Mouse (Mus musculus): ENCODE data around the gene 1700102P08Rik.

1700102P08Rik gene

DNA sequence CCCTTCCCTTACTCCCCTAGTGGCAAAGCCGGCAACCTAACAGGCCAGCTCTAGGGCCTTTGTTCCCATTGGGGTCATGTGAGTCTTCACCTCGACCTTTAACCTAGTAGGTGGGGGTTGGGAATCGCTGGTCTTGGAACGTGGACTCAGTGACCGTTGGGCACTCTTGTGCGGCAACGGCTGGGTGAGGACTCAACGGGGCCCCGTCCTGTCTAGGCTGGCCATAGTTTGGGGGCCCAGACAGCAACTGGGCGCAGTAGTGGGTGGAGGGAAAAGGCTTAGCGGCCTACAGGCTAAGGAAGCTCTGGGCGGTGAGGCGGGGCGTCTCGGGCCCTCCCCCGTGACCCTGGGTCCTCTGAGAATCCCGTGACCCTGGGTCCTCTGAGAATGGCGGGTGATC lies at the start of gene 1700102P08Rik:
Gene 1700102P08Rik (plus strand): TSS at position 130 of the 400 bp plus-strand sequence.
- no peak for DNase-seq (ENCODE audit: low read depth)

DNA sequence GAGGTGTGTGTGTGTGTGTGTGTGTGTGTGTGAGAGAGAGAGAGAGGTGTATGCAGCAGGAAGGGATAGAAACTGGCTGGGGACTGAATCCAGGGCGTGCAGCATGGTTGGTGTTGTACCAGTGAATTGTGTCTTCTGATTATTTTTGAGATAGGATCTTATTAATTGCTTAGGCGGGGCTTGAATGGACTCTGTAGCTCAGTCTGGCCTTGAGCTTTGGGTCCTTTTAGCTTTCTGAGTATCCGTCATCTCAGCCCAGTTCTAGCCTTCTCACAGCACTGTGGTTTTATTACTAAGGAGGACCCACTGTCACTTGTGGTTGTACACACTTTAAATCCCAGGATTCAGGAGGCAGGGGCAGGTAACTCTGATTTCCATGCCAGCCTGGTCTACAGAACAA lies 49.3 kb upstream of the 1700102P08Rik start:
- DNase-seq (ENCODE audit: low read depth): no peak

DNA sequence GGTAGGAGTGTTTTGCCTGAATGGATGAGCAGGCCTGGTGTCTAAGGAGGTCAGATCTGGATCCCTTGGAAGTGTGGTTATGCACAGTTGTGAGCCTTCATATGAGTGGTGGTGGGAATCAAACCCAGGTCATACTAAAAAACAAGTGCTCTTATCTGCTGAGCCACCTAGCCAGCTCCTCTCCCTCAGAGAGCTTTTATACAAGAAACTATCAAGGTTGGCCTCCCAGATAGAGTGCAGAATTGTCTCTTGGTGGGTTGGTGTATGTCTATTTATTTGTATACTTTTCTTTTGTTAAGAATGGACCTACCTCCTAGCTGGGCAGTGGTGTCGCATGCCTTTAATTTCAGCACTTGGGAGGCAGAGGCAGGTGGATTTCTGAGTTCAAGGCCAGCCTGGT lies 48.8 kb upstream of the 1700102P08Rik start:
- DNase-seq (ENCODE audit: low read depth): no peak

GRCm38 (mm10) chr9:108344471-108344870 lies 48.1 kb upstream of the 1700102P08Rik start:
- no peak for DNase-seq (ENCODE audit: low read depth)

DNA sequence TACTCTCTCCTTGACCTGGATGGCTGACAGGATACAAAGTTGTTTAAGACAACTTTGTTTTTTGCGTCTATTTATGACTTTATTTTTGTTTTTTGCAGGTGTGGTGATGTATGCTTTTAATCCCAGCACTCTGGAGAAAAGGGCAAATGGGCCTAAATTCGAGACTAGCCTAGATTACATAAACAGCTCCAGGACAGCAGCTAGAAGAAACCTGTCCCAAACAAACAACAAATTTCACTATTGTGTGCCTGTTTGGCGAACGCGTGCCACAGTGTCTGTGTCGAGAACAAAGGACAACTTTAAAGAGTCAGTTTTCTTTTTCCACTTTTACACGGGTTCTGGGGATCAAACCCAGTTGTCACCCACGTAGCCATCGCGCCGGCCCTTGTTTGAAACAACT lies 45.6 kb upstream of the 1700102P08Rik start:
- DNase-seq (ENCODE audit: low read depth): no peak

- peak; percentile 95 for DNase-seq (ENCODE audit: low read depth)
Measured at GRCm38 (mm10) chr9:108347540-108348289, 44.9 kb upstream of the 1700102P08Rik start, which contains the start of gene Usp4. Usp4 (plus strand) TSS chr9:108347853.

GRCm38 (mm10) chr9:108348290-108348680 lies 44.3 kb upstream of the 1700102P08Rik start:
- DNase-seq (ENCODE audit: low read depth): peak; percentile 8

- DNase-seq (ENCODE audit: low read depth): no peak
Measured at GRCm38 (mm10) chr9:108349727-108350126, 42.9 kb upstream of the 1700102P08Rik start.

DNA sequence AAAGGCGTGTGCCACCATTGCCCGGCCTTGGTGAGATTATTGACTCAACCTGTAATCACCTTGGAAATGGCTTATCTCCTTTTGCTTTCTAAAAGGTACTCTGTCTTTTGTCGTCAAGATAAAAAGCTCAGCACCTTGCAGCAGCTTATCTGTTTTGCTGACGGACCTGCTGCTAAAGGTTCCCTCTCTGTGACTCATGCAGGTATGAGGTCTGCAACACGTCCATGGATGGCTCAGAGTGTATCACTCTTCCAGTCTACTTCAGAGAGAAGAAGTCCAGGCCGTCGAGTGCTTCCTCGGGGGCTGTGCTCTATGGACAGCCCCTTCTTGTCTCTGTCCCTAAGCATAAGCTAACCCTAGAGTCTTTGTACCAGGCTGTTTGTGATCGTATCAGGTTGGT lies 14.4 kb upstream of the 1700102P08Rik start:
- no peak for DNase-seq (ENCODE audit: low read depth)

DNA sequence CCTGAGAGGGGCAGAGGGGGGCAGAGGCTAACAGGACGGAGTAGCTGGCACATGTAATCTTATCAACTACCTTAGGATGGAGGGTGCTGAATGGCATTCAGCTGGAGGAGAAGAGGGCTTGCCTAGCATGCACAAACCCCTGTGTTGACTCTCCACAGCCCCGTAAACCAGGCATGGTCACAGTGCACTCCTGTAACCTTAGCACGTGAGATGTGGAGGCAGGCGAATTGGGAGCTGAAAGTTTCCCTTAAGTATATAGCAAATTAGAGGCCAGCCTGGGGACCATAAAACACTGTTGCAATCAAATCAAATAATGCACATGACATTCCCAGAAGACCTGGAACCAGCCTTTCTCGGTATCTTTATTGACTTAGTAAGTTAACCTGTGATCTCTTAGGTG lies 13.9 kb upstream of the 1700102P08Rik start:
- DNase-seq (ENCODE audit: low read depth): no peak

DNA sequence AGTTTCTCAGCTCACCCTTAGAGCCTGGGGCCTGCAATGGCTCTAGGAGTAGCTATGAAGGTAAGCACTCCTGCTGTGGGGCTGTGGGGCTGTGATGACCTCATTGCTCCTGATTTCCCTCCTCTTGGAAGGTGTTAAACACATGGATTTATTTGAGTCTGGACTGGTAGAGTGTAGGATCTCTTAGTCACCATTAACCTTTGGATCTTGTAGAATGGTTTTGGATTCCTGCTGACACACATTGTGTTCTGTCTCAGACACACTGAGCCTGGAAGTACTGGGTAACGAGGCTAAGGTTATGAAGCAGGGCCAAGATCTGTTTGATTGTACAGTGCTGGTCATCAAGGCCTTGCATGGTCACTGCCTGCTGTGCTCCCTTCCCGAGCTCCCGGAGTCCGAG lies 13.3 kb upstream of the 1700102P08Rik start:
- no peak for DNase-seq (ENCODE audit: low read depth)

GRCm38 (mm10) chr9:108381382-108381781 lies 11.2 kb upstream of the 1700102P08Rik start:
- DNase-seq (ENCODE audit: low read depth): no peak

- DNase-seq (ENCODE audit: low read depth): no peak
Measured at GRCm38 (mm10) chr9:108385006-108385405, 7.6 kb upstream of the 1700102P08Rik start.

GRCm38 (mm10) chr9:108386816-108387215 lies 5.8 kb upstream of the 1700102P08Rik start:
- DNase-seq (ENCODE audit: low read depth): no peak

- DNase-seq (ENCODE audit: low read depth): no peak
Measured at GRCm38 (mm10) chr9:108388601-108389000, 4.0 kb upstream of the 1700102P08Rik start.

GRCm38 (mm10) chr9:108389220-108389619 lies 3.4 kb upstream of the 1700102P08Rik start:
- DNase-seq (ENCODE audit: low read depth): no peak

- no peak for DNase-seq (ENCODE audit: low read depth)
Measured at GRCm38 (mm10) chr9:108394191-108394590, 1.6 kb downstream of the 1700102P08Rik start.

DNA sequence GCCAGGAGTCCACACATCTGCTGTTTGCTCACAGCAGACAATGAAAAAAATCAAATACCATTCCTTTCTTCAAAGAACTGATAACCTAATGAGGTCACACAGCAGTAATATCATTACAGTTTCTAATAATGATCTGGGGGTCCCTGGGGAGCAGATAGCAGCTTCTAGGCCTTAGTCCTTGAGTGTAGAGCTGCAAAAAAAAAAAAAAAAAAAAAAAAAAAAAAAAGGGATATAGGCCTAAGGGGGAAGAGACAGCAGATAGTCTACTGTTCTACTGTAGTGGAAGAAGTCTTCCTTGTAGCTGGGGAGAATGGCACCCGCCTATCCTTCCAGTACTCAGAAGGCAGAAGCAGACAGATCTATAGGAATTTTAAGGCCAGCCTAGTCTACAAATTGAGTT lies 2.8 kb downstream of the 1700102P08Rik start:
- DNase-seq (ENCODE audit: low read depth): no peak

DNA sequence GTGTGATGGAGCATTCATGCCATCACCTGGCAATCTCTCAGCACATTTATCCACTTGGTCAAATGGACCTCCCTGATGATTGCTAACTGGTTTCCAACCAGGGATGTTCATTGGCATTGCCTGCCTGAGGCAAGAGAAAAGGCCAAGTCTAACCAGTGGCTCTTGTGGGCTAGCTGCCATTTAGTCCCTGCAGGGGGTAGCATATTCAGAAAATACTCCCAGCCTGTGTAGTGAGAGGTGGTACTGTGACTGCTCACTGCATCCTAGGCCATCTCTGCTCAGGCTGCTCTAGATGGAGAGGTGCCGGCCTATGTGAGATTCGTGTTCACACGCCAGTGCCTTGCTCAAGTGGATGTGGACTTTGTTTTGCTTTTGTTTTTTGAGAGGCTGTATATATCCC lies 5.7 kb downstream of the 1700102P08Rik start:
- DNase-seq (ENCODE audit: low read depth): no peak

GRCm38 (mm10) chr9:108401186-108401960 lies 8.8 kb downstream of the 1700102P08Rik start:
- no peak for DNase-seq (ENCODE audit: low read depth)

GRCm38 (mm10) chr9:108403081-108403480 lies 10.5 kb downstream of the 1700102P08Rik start:
- DNase-seq (ENCODE audit: low read depth): no peak

GRCm38 (mm10) chr9:108404451-108404850 lies 11.8 kb downstream of the 1700102P08Rik start:
- DNase-seq (ENCODE audit: low read depth): peak; percentile 11

GRCm38 (mm10) chr9:108409535-108409934 lies 16.9 kb downstream of the 1700102P08Rik start:
- no peak for DNase-seq (ENCODE audit: low read depth)

Data from NIH3T3 (cell line).